Mouse (Mus musculus) lung, postnatal 0 days (tissue): ENCODE measurements at regions not wholly inside any gene's neighbourhood (a gene's known extent, or its start where the extent isn't known, plus 50 kb on each side); places are given as distances from the start of the nearest gene placed in this dataset.

Experiments used
- ATAC-seq: fragments of 200-750 bp; cut with Nextera tagmentation; 2 replicates; pipeline ENCODE4 v1.8.0; 2017; ENCODE audit warnings: moderate library complexity
- DNase-seq: peaks from one replicate; pipeline ENCODE4 v3.0.0-alpha.2; 2016; ENCODE audit warnings: low spot score
- H3K27ac ChIP-seq: fragments of 300-500 bp; sonication (generic); 2 replicates; pipeline ENCODE4 v1.5.1; 2014; ENCODE audit warnings: antibody characterized with exemption, mild to moderate bottlenecking, low read length, mixed read lengths
- H3K27me3 ChIP-seq: fragments of 300-500 bp; sonication (generic); replicated peaks from 2 replicates; pipeline ENCODE4 v1.6.1; 2014; ENCODE audit warnings: low read length, mixed read lengths; ENCODE audit not compliant: insufficient read depth
- H3K36me3 ChIP-seq: fragments of 300-500 bp; sonication (generic); 2 replicates; pipeline ENCODE4 v1.6.1; 2014; ENCODE audit warnings: low read length, mixed read lengths; ENCODE audit not compliant: insufficient read depth
- H3K4me1 ChIP-seq: fragments of 300-500 bp; sonication (generic); 2 replicates; pipeline ENCODE4 v1.6.1; 2014; ENCODE audit warnings: antibody characterized with exemption, low read depth, low read length, mixed read lengths; ENCODE audit not compliant: insufficient read depth
- H3K4me2 ChIP-seq: fragments of 300-500 bp; sonication (generic); replicated peaks from 2 replicates; pipeline ENCODE4 v1.6.1; 2014; ENCODE audit warnings: low read depth, mild to moderate bottlenecking, low read length, moderate library complexity, mixed read lengths
- H3K4me3 ChIP-seq: fragments of 300-500 bp; sonication (generic); 2 replicates; pipeline ENCODE4 v1.5.1; 2014; ENCODE audit warnings: low read depth, low read length
- H3K9ac ChIP-seq: fragments of 300-500 bp; sonication (generic); replicated peaks from 2 replicates; pipeline ENCODE4 v1.6.1; 2014; ENCODE audit warnings: low read depth, mild to moderate bottlenecking
- H3K9me3 ChIP-seq: fragments of 300-500 bp; sonication (generic); 2 replicates; pipeline ENCODE4 v1.6.1; 2016; ENCODE audit warnings: low read length, mixed read lengths
- CTCF ChIP-seq: IDR thresholded peaks from 2 replicates; pipeline ENCODE4 v1.5.1; 2016; ENCODE audit warnings: antibody characterized with exemption, mild to moderate bottlenecking
- EP300 ChIP-seq: IDR thresholded peaks from 2 replicates; pipeline ENCODE4 v1.6.1; 2016; ENCODE audit warnings: antibody characterized with exemption, mild to moderate bottlenecking, control low read depth
- WGBS: fragments of 180-500 bp; shearing (Covaris S2); extraction: QIAGEN DNeasy Blood & Tissue Kit; methylation state at CpG from one replicate; pipeline ENCODE4 v1.1.7; 2014; 5-methylcytosine and 5-hydroxymethylcytosine counted together

- no peaks in the 10 kb centered on the region for H3K36me3 ChIP-seq
- H3K9me3 ChIP-seq: no peaks in the 10 kb centered on the region
- 66% methylated on average over 7 of the region's 7 CpGs for WGBS
- H3K4me1 ChIP-seq: no peaks in the 10 kb centered on the region
- no peak overlapping the region for H3K4me3 ChIP-seq
- no peak for ATAC-seq
- H3K9ac ChIP-seq: no peak overlapping the region
- H3K27ac ChIP-seq: no peak overlapping the region
- DNase-seq: no peak
- no peak overlapping the region for H3K4me2 ChIP-seq
- no peaks in the 10 kb centered on the region for H3K27me3 ChIP-seq
- no peak for TF ChIP-seq CTCF
- no peak for TF ChIP-seq EP300
These were observed 125.2 kb upstream of the Syt6 start for GRCm38 (mm10) chr3:103449851-103450250.

GRCm38 (mm10) chr3:103451971-103452370, 123.1 kb upstream of the Syt6 start:
- no peak overlapping the region for H3K4me2 ChIP-seq
- WGBS: 56% methylated on average over 3 of the region's 3 CpGs
- TF ChIP-seq CTCF (no peak), EP300 (no peak)

GRCm38 (mm10) chr3:103463760-103464159, 111.3 kb upstream of the Syt6 start:
- TF ChIP-seq CTCF: no peak
- H3K36me3 ChIP-seq: no peaks in the 10 kb centered on the region
- no peak overlapping the region for H3K4me3 ChIP-seq
- no peak overlapping the region for H3K4me2 ChIP-seq
- peak; percentile 30; the same call in 1 of the 2 replicates for ATAC-seq
- no peak overlapping the region for H3K9ac ChIP-seq
- H3K9me3 ChIP-seq: no peaks in the 10 kb centered on the region
- H3K27me3 ChIP-seq: no peaks in the 10 kb centered on the region
- 43% methylated on average over 4 of the region's 4 CpGs for WGBS
- H3K27ac ChIP-seq: peak overlapping the region; percentile 22
- DNase-seq: peak; percentile 38
- no peaks in the 10 kb centered on the region; the same call in 1 of the 2 replicates for H3K4me1 ChIP-seq

More at GRCm38 (mm10) chr3:103451971-103452370, 123.1 kb upstream of the Syt6 start:
- no peaks in the 10 kb centered on the region for H3K4me1 ChIP-seq
- no peak overlapping the region for H3K4me3 ChIP-seq
- ATAC-seq: 0 out of 2 replicates have a peak, but pooled peaks have one; percentile 46
- H3K27me3 ChIP-seq: no peaks in the 10 kb centered on the region
- H3K36me3 ChIP-seq: no peaks in the 10 kb centered on the region
- H3K9ac ChIP-seq: no peak overlapping the region
- H3K9me3 ChIP-seq: no peaks in the 10 kb centered on the region
- DNase-seq: peak; percentile 15
- no peak overlapping the region for H3K27ac ChIP-seq

- WGBS: 35% methylated on average over 5 of the region's 5 CpGs
- Histone ChIP-seq H3K4me3 (no peak overlapping the region), H3K27ac (peak overlapping the region; percentile 22; the same call in 1 of the 2 replicates), H3K9ac (no peak overlapping the region), H3K4me1 (no peaks in the 10 kb centered on the region; the same call in 1 of the 2 replicates), H3K4me2 (no peak overlapping the region), H3K36me3 (no peaks in the 10 kb centered on the region), H3K9me3 (no peaks in the 10 kb centered on the region), H3K27me3 (no peaks in the 10 kb centered on the region)
- TF ChIP-seq EP300 (no peak), CTCF (no peak)
- DNase-seq: peak; percentile 25
- peak; percentile 30; the same call in 1 of the 2 replicates for ATAC-seq
These were observed 110.8 kb upstream of the Syt6 start for GRCm38 (mm10) chr3:103464181-103464580.

GRCm38 (mm10) chr3:103464729-103465128, 110.3 kb upstream of the Syt6 start:
- no peaks in the 10 kb centered on the region for H3K27me3 ChIP-seq
- H3K36me3 ChIP-seq: no peaks in the 10 kb centered on the region
- H3K4me1 ChIP-seq: no peaks in the 10 kb centered on the region; the same call in 1 of the 2 replicates
- WGBS: 11% methylated on average over 4 of the region's 4 CpGs
- H3K9me3 ChIP-seq: no peaks in the 10 kb centered on the region
- H3K9ac ChIP-seq: no peak overlapping the region
- H3K4me3 ChIP-seq: no peak overlapping the region
- no peak overlapping the region for H3K4me2 ChIP-seq
- ATAC-seq: peak; percentile 70
- peak overlapping the region; percentile 48 for H3K27ac ChIP-seq
- peak; percentile 76 for DNase-seq
- TF ChIP-seq EP300: 0 out of 2 replicates have a peak, but pooled peaks have one; percentile 4
- TF ChIP-seq CTCF: peak; percentile 25

- Histone ChIP-seq H3K9me3 (no peaks in the 10 kb centered on the region), H3K27ac (peak overlapping the region; percentile 48), H3K4me3 (no peak overlapping the region), H3K36me3 (no peaks in the 10 kb centered on the region), H3K4me1 (no peaks in the 10 kb centered on the region; the same call in 1 of the 2 replicates), H3K27me3 (no peaks in the 10 kb centered on the region), H3K4me2 (no peak overlapping the region), H3K9ac (no peak overlapping the region)
- DNase-seq: no peak
- no peak for ATAC-seq
- TF ChIP-seq EP300 (no peak), CTCF (no peak)
- 34% methylated on average over 7 of the region's 7 CpGs for WGBS
These were observed 109.8 kb upstream of the Syt6 start for GRCm38 (mm10) chr3:103465132-103465690.
